Mouse (Mus musculus): ENCODE measurements at regions not wholly inside any gene's neighbourhood (a gene's known extent, or its start where the extent isn't known, plus 50 kb on each side); places are given as distances from the start of the nearest gene placed in this dataset.

- ATAC-seq (replicated peaks in 1 of 2; ENCODE audit: insufficient read depth in 1 of 2, low FRiP score in 2 of 2, low TSS enrichment in 1 of 2, low read depth in 1 of 2, poor library complexity in 2 of 2, severe bottlenecking in 2 of 2), result 0 out of 4 replicates have a peak, but pooled peaks of 1 of the 2 experiments have one; percentile 27
These were observed 51.0 kb upstream of the Abca1 start for GRCm38 (mm10) chr4:53210685-53211084.
